Mouse (Mus musculus): ENCODE measurements around the gene Dmgdh.

Dmgdh gene

GRCm38 (mm10) chr13:93710325-93710724, 36.1 kb downstream of the Dmgdh start:
- DNase-seq (ENCODE audit: low read depth): no peak

GRCm38 (mm10) chr13:93711226-93711625, 37.0 kb downstream of the Dmgdh start:
- DNase-seq (ENCODE audit: low read depth): no peak

- DNase-seq (ENCODE audit: low read depth): no peak
Measured at GRCm38 (mm10) chr13:93712362-93712761, 38.1 kb downstream of the Dmgdh start.

- DNase-seq (ENCODE audit: low read depth): no peak
Measured at GRCm38 (mm10) chr13:93713826-93714225, 39.6 kb downstream of the Dmgdh start.

- no peak for DNase-seq (ENCODE audit: low read depth)
Measured at GRCm38 (mm10) chr13:93717113-93717512, 42.9 kb downstream of the Dmgdh start.

- peak; percentile 72 for DNase-seq (ENCODE audit: low read depth)
Measured at GRCm38 (mm10) chr13:93718948-93719347, 44.7 kb downstream of the Dmgdh start.

GRCm38 (mm10) chr13:93721916-93722315, 47.7 kb downstream of the Dmgdh start:
- no peak for DNase-seq (ENCODE audit: low read depth)

- DNase-seq (ENCODE audit: low read depth): no peak
Measured at GRCm38 (mm10) chr13:93723455-93723854, 49.2 kb downstream of the Dmgdh start.

GRCm38 (mm10) chr13:93724206-93724605, 50.0 kb downstream of the Dmgdh start:
- peak; percentile 19 for DNase-seq (ENCODE audit: low read depth)

GRCm38 (mm10) chr13:93735131-93735636, 61.0 kb downstream of the Dmgdh start:
- peak; percentile 93 for DNase-seq (ENCODE audit: low read depth)

GRCm38 (mm10) chr13:93744118-93744517, 69.9 kb downstream of the Dmgdh start:
- no peak for DNase-seq (ENCODE audit: low read depth)

- no peak for DNase-seq (ENCODE audit: low read depth)
Measured at GRCm38 (mm10) chr13:93752597-93753400, 78.6 kb downstream of the Dmgdh start.

GRCm38 (mm10) chr13:93755084-93755483, 80.9 kb downstream of the Dmgdh start:
- DNase-seq (ENCODE audit: low read depth): peak; percentile 90

GRCm38 (mm10) chr13:93756674-93757073, 82.4 kb downstream of the Dmgdh start:
- no peak for DNase-seq (ENCODE audit: low read depth)

- DNase-seq (ENCODE audit: low read depth): no peak
Measured at GRCm38 (mm10) chr13:93757514-93757913, 83.3 kb downstream of the Dmgdh start.

GRCm38 (mm10) chr13:93758149-93758898, 84.1 kb downstream of the Dmgdh start:
- DNase-seq (ENCODE audit: low read depth): no peak

GRCm38 (mm10) chr13:93761831-93762230, 87.6 kb downstream of the Dmgdh start:
- peak; percentile 59 for DNase-seq (ENCODE audit: low read depth)

GRCm38 (mm10) chr13:93762879-93763278, 88.6 kb downstream of the Dmgdh start:
- DNase-seq (ENCODE audit: low read depth): no peak

- DNase-seq (ENCODE audit: low read depth): peak; percentile 70
Measured at GRCm38 (mm10) chr13:93764321-93764973, 90.2 kb downstream of the Dmgdh start.

- DNase-seq (ENCODE audit: low read depth): peak; percentile 95
Measured at GRCm38 (mm10) chr13:93771031-93771587, 96.9 kb downstream of the Dmgdh start.

- DNase-seq (ENCODE audit: low read depth): peak; percentile 89
Measured at GRCm38 (mm10) chr13:93771588-93772278, 97.5 kb downstream of the Dmgdh start, which contains the start of gene Arsb. Gene Arsb (plus strand): TSS chr13:93771630.

GRCm38 (mm10) chr13:93772279-93772636, 98.0 kb downstream of the Dmgdh start:
- DNase-seq (ENCODE audit: low read depth): no peak

All from 416B (cell line).